Mouse (Mus musculus) layer of hippocampus, adult 9-11 months (tissue): Measurements from ENCODE around the gene Spsb1.

Experiments used
- DNase-seq: peaks from one replicate; pipeline ENCODE4 v3.0.0; 2022

The Spsb1 gene

DNA sequence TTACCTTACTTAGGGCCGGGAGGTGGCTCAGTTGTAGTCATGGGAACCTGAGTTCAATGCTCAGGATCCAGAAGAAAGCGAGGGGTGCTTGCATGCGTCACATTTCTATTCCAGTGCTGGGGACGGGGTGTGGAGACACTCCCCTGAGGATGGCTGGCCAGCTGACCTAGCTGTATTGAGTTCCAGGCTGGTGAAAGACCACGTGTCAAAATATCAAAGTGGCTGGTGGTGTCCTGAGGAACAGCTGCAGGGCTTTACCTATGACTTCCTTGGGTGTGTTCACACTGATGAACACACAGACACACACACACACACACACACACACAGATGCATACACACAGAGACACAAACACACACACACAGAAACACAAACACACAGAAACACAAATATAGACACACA, 73.9 kb downstream of the Spsb1 start:
- no peak for DNase-seq

- no peak for DNase-seq
Measured at GRCm38 (mm10) chr4:149879980-149880379, 74.9 kb downstream of the Spsb1 start.

DNA sequence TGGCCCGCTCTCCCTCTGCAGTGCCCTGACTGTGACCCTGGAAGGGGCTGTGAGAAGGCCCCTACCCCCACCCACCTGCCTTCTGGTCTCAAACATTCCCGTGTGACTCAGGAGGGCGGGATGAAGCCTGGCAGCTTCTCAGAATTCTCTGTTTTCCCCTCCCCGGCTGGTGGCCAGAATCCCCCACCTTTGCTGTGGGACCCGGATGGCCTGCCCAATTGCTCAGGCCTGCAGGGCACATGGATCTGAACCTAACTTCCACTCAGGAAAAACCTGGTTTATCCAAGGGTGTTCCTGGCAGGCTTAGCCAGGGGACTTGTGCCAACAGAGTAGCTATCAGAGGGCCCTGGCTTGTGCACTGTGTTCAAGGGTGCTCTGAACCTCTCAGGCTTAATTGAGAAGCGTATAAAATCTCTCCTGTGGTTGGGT, 76.8 kb downstream of the Spsb1 start:
- DNase-seq = no peak

- no peak for DNase-seq
Measured at GRCm38 (mm10) chr4:149877202-149877601, 77.6 kb downstream of the Spsb1 start.

DNA sequence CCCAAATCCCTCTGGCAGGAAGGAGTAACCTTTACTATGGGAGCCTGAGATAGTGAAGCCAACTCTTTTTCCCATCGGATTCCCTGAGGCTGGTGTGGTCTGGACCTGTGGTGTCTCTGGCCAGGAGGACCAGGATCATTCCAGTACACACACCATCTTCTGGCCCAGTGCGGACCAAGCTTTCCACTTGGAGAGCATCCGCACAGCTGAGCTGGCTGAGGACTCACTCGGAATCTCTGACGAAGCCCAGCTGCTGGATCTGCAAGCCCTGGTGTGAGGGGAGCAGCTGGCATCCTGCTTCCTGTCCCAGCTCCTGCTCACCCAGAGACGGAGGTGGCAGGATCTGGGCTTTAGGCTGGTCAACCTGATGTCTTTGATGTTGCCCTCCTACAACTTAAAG, 78.1 kb downstream of the Spsb1 start:
- no peak for DNase-seq

- no peak for DNase-seq
Measured at GRCm38 (mm10) chr4:149875986-149876501, 78.8 kb downstream of the Spsb1 start.

- DNase-seq = no peak
Measured at GRCm38 (mm10) chr4:149875296-149875695, 79.5 kb downstream of the Spsb1 start.

DNA sequence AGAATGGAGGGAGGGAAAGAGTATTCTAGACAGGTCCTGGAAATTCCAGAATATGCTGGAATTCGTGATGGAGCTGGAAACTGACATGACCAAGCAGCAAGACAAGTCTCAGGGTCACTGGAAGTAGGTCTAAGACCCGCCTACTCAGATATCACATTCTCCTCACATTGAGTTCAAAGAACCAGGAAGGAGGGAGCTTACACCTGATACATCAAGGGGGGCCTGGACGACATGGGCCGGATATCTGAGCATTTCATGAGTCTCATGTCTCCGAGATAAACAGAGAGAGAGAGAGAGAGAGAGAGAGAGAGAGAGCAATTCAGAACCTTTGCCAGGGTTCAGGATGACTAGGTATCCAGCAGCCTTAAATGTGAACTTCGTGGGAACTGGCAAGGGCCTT, 82.6 kb downstream of the Spsb1 start:
- DNase-seq = no peak

DNA sequence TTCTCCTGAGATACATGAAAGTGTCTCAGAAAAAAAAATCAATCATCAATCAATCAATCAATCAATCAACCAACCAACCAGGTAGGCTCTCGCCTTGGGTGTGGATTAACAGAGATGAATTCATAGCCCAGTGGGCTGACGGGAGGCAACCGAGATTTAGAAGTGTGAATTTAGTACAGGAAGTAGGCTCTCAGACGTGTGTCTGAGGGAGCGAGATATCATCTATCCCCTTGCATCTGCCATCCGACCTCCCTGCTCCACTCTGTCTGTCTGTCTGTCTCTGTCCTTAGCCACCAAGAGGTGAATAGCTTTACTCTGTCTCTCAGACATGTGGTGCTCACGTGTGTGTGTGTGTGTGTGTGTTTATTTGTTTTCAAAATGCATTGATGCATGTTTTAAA, 83.3 kb downstream of the Spsb1 start:
- no peak for DNase-seq

GRCm38 (mm10) chr4:149871014-149871413, 83.8 kb downstream of the Spsb1 start:
- DNase-seq = no peak

- DNase-seq = no peak
Measured at GRCm38 (mm10) chr4:149870412-149870811, 84.4 kb downstream of the Spsb1 start.

DNA sequence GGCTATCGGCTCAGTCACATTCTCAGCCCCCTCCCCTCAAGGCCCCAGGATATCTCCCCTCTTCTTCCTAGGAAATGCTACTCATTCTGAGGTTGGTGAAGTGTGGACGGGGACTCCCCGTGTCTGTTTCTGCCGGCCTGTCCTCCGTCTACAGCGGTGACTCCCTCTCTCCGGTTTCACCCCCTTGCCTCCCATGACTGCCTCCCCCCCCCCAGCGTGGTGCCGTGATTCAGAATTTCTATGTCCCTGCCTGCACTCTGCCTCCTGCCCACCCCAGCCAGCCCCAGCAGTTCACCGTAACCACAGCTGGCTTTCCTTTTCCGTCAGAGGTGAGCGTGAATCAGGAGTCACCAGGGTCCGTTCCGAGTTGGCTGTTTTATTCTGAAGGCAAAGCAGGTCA, 86.1 kb downstream of the Spsb1 start:
- DNase-seq = no peak

GRCm38 (mm10) chr4:149868009-149868408, 86.8 kb downstream of the Spsb1 start:
- DNase-seq = no peak

DNA sequence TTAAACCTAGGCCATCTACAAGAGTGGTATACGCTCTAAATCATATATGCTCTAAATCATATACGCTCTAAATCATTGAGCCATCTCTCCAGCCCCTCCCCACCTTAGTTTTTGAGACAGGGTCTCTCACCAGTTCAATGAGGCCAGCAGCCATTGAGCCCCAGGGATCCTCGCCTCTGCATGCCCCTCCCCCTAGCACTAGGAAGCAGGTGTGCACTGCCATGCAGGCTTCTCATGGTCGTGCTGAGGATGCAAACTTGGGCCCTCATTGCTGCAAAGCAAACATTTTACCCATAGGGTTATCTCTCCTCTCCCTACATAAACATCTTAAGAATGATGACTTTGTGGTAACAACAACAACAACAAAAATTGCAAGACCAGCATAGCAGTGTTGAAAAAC, 87.5 kb downstream of the Spsb1 start:
- DNase-seq = no peak

GRCm38 (mm10) chr4:149864395-149864794, 90.4 kb downstream of the Spsb1 start:
- DNase-seq = no peak

- no peak for DNase-seq
Measured at GRCm38 (mm10) chr4:149863522-149863921, 91.3 kb downstream of the Spsb1 start.

- DNase-seq = no peak
Measured at GRCm38 (mm10) chr4:149860393-149860792, 94.5 kb downstream of the Spsb1 start.

DNA sequence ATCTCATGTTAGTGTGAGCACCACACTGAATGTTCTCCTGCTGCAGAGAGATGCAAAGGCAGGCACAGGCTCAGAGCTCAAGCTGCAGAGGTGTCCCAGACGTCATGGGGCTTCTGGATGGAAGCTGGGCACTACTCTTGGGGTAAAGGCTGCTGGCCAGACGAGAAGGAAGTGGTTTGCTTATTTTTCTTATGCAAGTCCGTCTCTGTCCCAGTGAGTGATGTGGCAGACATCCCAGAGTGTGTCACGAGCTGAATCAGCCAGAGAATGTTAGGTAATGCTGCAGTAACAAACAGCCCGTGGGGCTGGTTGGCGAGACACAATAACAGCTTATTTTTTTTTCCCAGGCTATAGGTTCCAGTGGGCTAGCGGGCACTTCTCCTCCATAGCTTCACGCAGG, 96.3 kb downstream of the Spsb1 start:
- peak; percentile 85 for DNase-seq

GRCm38 (mm10) chr4:149858097-149858496, 96.7 kb downstream of the Spsb1 start:
- no peak for DNase-seq

- peak; percentile 72 for DNase-seq
Measured at GRCm38 (mm10) chr4:149857688-149858087, 97.2 kb downstream of the Spsb1 start.

- DNase-seq = peak; percentile 90
Measured at GRCm38 (mm10) chr4:149855892-149856807, 98.7 kb downstream of the Spsb1 start.

DNA sequence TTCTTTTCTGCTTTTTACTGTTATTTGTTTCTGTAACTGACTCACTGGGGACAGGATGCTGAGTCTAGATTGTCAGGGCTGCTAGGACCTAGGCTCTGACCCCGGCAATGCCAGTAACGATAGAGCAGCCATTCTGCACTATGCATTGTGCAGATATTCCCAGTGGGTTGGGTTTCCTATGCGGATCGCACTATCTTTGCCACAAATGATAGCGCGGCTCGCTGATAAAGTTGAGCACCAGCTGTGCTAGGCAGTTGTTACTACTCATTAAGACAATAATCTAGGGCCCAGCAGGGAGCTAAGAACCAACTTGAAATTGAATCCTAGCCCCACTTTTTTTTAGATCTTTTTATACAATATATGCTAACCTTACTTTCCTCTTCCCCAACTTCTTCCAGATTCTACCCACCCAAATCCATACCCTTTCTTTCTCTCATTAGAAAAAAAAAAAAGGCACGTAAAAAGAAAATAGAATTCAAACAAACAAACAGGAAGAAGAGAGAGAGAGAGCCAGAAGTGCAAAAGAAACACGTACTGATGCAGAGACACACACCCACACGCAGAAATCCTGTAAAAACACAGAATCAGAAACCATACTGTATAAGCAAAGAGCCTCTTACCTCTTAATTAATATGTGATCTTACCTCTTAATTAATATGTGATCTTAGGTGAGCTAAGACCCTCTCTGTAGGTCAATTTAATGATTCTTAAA, 99.5 kb downstream of the Spsb1 start:
- no peak for DNase-seq

- DNase-seq = no peak
Measured at GRCm38 (mm10) chr4:149854770-149855169, 100.1 kb downstream of the Spsb1 start.

DNA sequence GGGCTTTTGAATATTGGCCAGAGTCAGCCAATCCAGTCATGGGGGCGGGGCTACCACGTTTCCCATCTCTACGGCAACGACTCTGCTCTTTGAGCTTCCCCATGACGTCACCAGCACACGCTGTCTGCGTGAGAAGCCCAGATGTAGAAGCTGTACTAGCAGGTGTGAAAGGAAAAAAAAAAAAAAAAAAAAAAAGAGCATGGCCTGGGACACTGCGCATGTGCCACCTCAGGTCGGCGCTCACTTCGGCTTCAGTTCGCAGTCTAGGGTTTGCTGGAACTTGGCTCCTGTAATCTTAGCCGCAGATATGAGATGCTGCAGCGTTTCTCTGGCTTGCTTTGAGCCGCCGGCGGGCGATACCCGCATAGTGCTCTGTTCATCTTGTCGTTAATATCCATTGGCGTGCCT, 100.5 kb downstream of the Spsb1 start:
- peak; percentile 83 for DNase-seq
